Mouse (Mus musculus): Measurements from ENCODE around the gene Arid2. TPM values are rescaled to one million over a fixed set of nuclear protein-coding genes. Genes with fewer than 3 reads are reported as not detected.
A peak's percentile ranks its signal among the peaks of the same experiment; 100 is the strongest.
"Not testable (repeated sequence)": the region's sequence is repeated elsewhere in the genome, so short reads cannot be mapped to it uniquely, and the experiment has no call there.

Arid2 gene
- 25.5 and 26.8 TPM in 2 replicates for polyA plus RNA-seq (2015; fragmentation: Nextera tagmentation; extraction: Ambion mirVana)

DNA sequence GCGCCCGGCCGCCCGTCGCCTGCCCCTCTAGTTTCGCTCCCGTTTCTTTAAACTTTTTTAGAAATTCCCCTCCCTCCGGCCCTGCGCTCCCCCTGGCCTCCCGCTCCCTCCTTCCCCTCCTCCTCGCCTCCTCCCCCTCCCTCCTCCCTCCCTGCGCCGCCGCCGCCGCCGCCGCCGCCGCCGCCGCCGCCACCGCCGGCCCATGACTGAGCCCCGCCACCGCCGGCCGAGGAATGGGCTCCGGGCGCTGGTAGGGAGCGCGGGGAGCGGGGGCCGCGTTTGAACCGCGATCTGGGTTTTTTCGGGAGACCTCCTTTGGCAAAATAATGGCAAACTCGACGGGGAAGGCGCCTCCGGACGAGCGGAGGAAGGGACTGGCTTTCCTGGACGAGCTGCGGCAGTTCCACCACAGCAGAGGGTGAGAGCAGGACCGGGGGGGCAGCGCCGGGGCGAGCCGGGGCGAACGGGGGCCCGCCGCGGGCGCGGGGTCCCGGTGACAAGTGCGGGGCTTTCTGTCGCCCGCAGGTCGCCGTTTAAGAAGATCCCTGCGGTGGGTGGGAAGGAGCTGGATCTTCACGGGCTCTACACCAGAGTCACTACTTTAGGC is at the start of gene Arid2:
Gene Arid2, plus strand, starts transcription at position 150 of the 607 bp plus-strand sequence.
- H3K27me3 ChIP-seq, result no peaks in the 10 kb centered on the region
- peak within 1 kb of the TSS; percentile 100 for H3K27ac ChIP-seq
- H3K4me3 ChIP-seq, result peak within 1 kb of the TSS; percentile 93
- H3K4me2 ChIP-seq, result peak within 1 kb of the TSS; percentile 92
- peak; percentile 18; the same call in 1 of the 2 replicates for ATAC-seq (ENCODE audit: low FRiP score)
- H3K9ac ChIP-seq, result peak within 1 kb of the TSS; percentile 99
- 1% methylated on average over 41 of the region's 67 CpGs for WGBS
- peaks cover 31% of the 10 kb centered on the region for H3K4me1 ChIP-seq (replicated peaks)
- H3K36me3 ChIP-seq, result no peaks in the 10 kb centered on the region
- no peaks in the 10 kb centered on the region for H3K9me3 ChIP-seq

DNA sequence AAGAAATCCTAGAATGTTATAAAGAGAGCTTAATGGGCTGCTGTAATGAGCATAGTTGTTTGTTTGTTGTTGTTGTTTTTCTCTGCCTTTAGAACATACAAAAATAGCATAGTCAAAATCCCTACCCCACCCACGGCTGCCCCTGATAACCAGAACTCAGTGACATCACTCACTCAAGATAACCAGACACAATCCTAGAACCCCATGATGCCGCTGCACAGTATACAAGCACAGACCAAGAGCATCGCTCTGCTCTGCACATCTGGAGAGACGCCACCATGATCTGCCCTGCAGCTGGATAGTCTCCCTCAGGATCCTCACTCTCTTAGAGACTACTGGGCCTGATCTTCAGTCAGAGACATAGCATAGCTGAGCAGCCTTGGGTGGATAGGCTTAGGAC is 49.2 kb upstream of the Arid2 start:
- peaks cover 2% of the 10 kb centered on the region for H3K4me1 ChIP-seq (replicated peaks)
- no peak overlapping the region for H3K27ac ChIP-seq
- H3K9ac ChIP-seq, result no peak overlapping the region
- no peaks in the 10 kb centered on the region for H3K27me3 ChIP-seq
- 95% methylated on average over 4 of the region's 4 CpGs for WGBS
- ATAC-seq (ENCODE audit: low FRiP score), result no peak
- H3K36me3 ChIP-seq, result no peaks in the 10 kb centered on the region
- H3K4me2 ChIP-seq, result no peak overlapping the region
- no peak overlapping the region for H3K4me3 ChIP-seq
- H3K9me3 ChIP-seq, result no peaks in the 10 kb centered on the region

DNA sequence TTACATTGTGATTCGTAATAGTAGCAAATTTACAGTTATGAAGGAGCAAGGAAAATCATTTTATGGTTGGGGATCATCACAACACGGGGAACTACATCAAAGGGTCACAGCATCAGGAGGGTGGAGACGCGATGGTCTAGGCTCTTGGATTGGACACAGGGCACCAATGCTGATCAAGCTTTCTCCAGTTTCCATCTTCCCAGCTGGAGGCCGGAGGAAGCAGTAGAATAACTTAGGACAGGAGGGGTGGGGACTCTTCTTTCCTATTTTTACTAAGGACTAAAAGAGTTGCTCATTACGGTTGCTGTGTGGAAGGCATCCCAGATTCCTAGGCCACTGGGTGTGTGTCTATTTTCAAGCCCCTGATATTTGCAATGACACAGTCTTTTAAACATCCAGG is 43.1 kb upstream of the Arid2 start:
- H3K9ac ChIP-seq, result no peak overlapping the region
- no peak overlapping the region for H3K4me2 ChIP-seq
- H3K4me3 ChIP-seq, result no peak overlapping the region
- ATAC-seq (ENCODE audit: low FRiP score), result no peak
- H3K36me3 ChIP-seq, result no peaks in the 10 kb centered on the region
- H3K4me1 ChIP-seq (replicated peaks), result no peaks in the 10 kb centered on the region
- 0 out of 2 replicates have a peak, but pooled peaks cover 4% of the 10 kb centered on the region for H3K9me3 ChIP-seq
- H3K27ac ChIP-seq, result no peak overlapping the region
- WGBS, result 89% methylated on average over 6 of the region's 6 CpGs
- no peaks in the 10 kb centered on the region for H3K27me3 ChIP-seq

DNA sequence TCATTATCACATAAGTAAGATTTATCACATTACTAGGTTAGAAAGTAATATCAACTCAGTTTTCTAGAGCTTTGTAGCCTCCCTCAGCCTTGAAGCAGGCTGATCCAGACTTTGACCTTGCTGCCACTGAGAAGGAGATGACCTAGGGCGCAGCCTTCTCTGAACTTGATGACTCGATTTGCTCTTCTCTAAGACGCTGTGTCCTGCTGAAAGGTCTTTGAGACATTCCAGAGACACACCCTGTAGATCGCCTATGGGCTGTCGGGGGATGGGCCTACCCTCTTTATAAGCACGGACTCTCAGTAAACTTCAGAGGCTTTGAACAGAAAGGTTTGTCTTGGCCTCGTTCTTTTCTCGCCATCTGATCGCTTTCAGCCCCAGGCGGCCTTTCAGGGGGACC is 42.6 kb upstream of the Arid2 start:
- not testable (repeated sequence) for H3K9me3 ChIP-seq; H3K4me1 ChIP-seq (replicated peaks); H3K36me3 ChIP-seq; H3K4me2 ChIP-seq; H3K27me3 ChIP-seq; H3K4me3 ChIP-seq; ATAC-seq (ENCODE audit: low FRiP score); H3K9ac ChIP-seq; H3K27ac ChIP-seq
- WGBS, result 69% methylated on average over 10 of the region's 10 CpGs

DNA sequence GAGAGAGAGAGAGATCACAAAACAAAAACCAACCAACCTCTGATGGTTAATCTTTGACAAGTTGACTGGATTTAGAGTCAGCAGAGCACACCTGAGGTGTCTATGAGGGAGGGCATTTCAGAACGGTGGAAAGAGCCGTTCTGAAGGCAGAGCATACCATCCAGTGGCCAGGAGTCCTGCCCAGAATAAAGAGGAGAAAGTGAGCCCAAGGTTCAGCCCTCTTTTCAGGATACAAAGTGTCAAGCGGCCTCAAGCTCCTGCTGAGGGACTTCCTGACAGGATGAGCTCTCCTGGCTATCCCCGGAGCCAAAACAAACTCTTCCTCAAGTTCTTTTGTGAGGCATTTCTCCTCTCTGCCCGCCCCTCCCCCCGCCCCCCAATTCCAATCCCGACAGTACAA is 33.5 kb upstream of the Arid2 start:
- ATAC-seq (ENCODE audit: low FRiP score), result no peak
- Histone ChIP-seq H3K4me2 (peak overlapping the region; percentile 61), H3K27me3 (no peaks in the 10 kb centered on the region), H3K9me3 (no peaks in the 10 kb centered on the region), H3K36me3 (no peaks in the 10 kb centered on the region), H3K9ac (no peak overlapping the region), H3K27ac (no peak overlapping the region), H3K4me1 (replicated peaks) (peaks cover 11% of the 10 kb centered on the region), H3K4me3 (peak overlapping the region; percentile 29)
- WGBS, result 1% methylated on average over 7 of the region's 7 CpGs

DNA sequence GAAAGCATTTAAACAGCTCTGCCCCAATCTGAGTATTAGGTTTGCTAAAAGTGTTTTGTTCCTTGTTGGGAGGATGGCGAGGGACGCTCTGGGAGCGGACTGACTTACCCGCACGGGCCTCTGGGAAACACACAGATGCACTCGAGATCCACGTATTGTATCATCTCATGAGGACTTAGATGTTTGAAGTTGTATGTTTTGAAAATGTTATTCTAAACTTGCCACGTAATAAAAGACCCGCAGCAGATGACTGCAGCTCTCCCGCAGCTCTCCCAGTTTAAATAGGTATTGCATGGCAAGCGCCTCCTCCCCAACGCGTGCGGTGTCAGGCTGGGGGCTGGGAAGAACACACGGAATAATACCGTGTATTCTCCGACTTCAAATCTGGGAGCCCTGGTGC is 33.0 kb upstream of the Arid2 start:
- Histone ChIP-seq H3K36me3 (no peaks in the 10 kb centered on the region), H3K9me3 (no peaks in the 10 kb centered on the region), H3K4me1 (replicated peaks) (peaks cover 11% of the 10 kb centered on the region), H3K9ac (peak overlapping the region; percentile 59; the same call in 1 of the 2 replicates), H3K4me3 (peak overlapping the region; percentile 29), H3K4me2 (peak overlapping the region; percentile 61), H3K27ac (no peak overlapping the region), H3K27me3 (no peaks in the 10 kb centered on the region)
- ATAC-seq (ENCODE audit: low FRiP score), result no peak
- WGBS, result under 1% methylated on average over 17 of the region's 17 CpGs

DNA sequence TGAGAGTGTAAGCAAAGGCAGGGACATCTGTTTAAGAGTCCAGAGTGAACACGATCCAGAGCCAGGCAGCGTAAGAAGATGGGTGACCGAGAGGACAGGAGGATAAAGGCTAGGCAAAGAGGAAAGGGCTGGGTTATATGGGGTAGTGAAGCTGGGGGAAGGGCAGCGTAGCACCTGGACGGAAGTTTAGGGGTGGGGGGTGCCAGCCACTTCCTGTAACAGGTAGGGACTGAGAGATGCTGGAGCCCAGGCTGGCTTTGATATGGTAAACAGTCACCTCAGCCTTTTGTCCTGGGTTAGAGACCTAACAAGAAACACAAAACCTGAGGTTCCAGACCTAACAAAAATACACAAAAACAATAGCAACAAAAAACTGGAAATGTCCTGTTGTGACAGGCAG is 29.5 kb upstream of the Arid2 start:
- 77% methylated on average over 5 of the region's 5 CpGs for WGBS
- Histone ChIP-seq H3K36me3 (no peaks in the 10 kb centered on the region), H3K27me3 (no peaks in the 10 kb centered on the region), H3K4me3 (no peak overlapping the region), H3K4me2 (no peak overlapping the region), H3K9ac (no peak overlapping the region), H3K9me3 (peaks cover 29% of the 10 kb centered on the region), H3K27ac (no peak overlapping the region), H3K4me1 (replicated peaks) (peaks cover 11% of the 10 kb centered on the region)
- no peak for ATAC-seq (ENCODE audit: low FRiP score)

DNA sequence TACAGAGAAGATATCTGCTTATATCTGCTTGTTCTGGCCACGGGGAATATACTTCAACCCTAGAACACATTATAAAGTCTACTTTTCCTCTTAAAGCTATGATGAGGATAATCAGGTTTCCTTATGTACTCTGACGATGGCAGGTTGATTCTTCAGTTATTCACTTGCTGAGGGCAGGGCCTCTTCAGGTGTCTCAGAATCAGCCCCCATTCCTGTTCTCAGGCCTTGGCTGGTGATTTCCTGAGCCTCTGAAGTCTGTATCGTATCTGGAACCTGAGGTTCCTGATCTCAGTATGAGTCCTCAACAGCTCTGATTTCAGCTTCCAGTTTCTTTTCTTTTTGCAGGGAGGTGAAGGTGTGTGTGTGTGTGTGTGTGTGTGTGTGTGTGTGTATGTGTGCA is 22.7 kb upstream of the Arid2 start:
- Histone ChIP-seq H3K36me3 (peaks cover 44% of the 10 kb centered on the region), H3K4me1 (replicated peaks) (no peaks in the 10 kb centered on the region), H3K27ac (no peak overlapping the region), H3K9me3 (peaks cover 55% of the 10 kb centered on the region), H3K4me3 (no peak overlapping the region), H3K9ac (no peak overlapping the region), H3K4me2 (no peak overlapping the region), H3K27me3 (no peaks in the 10 kb centered on the region)
- 98% methylated on average over 3 of the region's 3 CpGs for WGBS
- no peak for ATAC-seq (ENCODE audit: low FRiP score)

DNA sequence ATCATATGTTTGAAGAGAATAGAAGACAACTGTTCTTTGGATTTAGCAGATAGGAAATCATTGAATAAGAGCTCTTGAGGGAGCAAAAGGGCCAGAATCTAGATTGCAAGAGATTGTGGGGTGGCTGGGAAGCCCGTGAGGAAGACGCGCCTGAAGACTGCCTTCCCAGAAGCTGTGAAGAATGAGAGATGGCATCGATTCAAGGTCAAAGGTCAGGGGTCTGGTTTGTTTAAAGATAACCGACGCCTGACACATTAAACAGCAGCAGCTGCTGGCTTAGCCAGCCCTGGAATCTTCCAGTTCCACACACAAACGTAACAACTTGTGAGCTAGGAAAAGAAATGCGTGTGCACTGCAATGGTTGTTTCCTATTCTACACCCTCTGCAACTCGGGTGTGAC is 19.4 kb upstream of the Arid2 start:
- 92% methylated on average over 9 of the region's 9 CpGs for WGBS
- H3K4me3 ChIP-seq, result no peak overlapping the region
- H3K9ac ChIP-seq, result no peak overlapping the region
- peaks cover 25% of the 10 kb centered on the region for H3K9me3 ChIP-seq
- H3K4me2 ChIP-seq, result no peak overlapping the region
- H3K27me3 ChIP-seq, result no peaks in the 10 kb centered on the region
- H3K4me1 ChIP-seq (replicated peaks), result peaks cover 11% of the 10 kb centered on the region
- peaks cover 47% of the 10 kb centered on the region for H3K36me3 ChIP-seq
- no peak for ATAC-seq (ENCODE audit: low FRiP score)
- H3K27ac ChIP-seq, result no peak overlapping the region

DNA sequence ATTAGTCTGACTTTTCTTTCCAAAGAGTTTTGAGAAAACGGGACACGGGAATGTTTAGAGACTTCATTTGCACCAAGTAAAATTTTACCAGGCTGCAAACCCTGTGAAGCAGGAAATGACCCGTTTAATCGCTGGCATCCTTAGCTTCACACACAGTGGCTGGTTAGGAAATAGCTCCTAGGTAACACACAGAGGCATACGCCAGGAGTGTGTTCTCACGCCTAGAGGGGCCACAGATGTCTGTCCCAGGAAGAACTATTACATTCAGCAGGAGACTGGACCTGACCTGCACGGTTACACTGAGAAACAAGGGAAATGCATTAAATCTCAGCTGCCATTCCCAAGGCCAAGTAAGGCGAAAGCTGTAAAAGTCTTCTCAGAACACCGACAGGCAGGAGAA is 18.7 kb upstream of the Arid2 start:
- ATAC-seq (ENCODE audit: low FRiP score), result no peak
- Histone ChIP-seq H3K4me1 (replicated peaks) (peaks cover 11% of the 10 kb centered on the region), H3K27ac (no peak overlapping the region), H3K27me3 (no peaks in the 10 kb centered on the region), H3K36me3 (peaks cover 45% of the 10 kb centered on the region), H3K9ac (no peak overlapping the region), H3K4me3 (no peak overlapping the region), H3K9me3 (peaks cover 23% of the 10 kb centered on the region), H3K4me2 (no peak overlapping the region)
- 92% methylated on average over 9 of the region's 9 CpGs for WGBS

DNA sequence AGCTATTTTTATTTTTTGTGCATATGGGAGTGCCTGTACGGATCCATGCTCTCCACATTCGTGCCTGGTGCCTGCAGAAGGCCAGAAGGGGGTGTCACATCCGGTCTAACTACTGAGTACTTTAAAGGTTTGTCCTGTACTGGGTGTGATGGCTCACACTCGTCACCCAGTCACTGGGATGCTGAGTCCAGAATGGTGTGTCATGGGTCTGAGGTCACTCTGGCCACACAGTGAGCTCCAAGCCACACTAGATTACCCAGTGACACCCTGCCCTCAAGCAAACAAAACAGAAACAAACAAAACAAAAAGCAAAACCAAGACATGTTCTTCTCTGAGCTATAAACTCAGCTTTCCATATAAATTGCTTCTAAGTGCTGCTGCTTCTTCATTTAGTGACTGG is 17.9 kb upstream of the Arid2 start:
- Histone ChIP-seq H3K4me3 (no peak overlapping the region), H3K4me2 (no peak overlapping the region), H3K9me3 (peaks cover 21% of the 10 kb centered on the region), H3K4me1 (replicated peaks) (peaks cover 11% of the 10 kb centered on the region), H3K27ac (no peak overlapping the region), H3K9ac (no peak overlapping the region), H3K27me3 (no peaks in the 10 kb centered on the region), H3K36me3 (peaks cover 44% of the 10 kb centered on the region)
- ATAC-seq (ENCODE audit: low FRiP score), result no peak
- 94% methylated on average over 4 of the region's 4 CpGs for WGBS

DNA sequence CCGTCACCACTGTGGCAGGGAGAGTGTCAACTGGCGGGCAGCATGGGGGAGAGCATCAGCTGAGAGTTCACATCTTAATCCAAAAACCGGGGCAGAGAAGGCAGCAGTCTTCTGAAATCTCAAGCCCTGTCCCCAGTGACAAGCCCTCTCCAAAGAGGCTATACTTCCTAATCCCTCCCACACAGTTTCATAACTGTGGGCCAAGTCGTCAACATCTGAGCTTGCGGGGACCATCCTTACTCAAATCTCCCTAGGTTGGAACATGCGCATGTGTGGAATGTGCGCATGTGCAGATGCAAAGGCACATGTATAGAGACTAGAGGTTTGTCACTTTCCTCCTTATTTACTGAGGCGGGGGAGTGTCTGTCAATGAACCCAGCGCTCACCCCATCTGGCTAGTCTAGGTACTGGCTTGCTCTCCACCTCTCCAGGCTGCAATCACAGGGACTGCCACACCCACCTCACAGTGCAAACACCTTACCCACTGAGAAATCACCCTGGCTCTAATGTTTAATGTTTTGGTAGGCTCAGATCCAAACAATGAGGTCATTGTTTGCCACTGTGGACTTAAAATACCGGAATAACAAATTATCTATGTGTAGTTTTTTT is 16.9 kb upstream of the Arid2 start:
- 89% methylated on average over 10 of the region's 10 CpGs for WGBS
- Histone ChIP-seq H3K9me3 (peaks cover 13% of the 10 kb centered on the region), H3K4me1 (replicated peaks) (peaks cover 11% of the 10 kb centered on the region), H3K9ac (no peak overlapping the region), H3K4me2 (no peak overlapping the region), H3K36me3 (peaks cover 36% of the 10 kb centered on the region), H3K27me3 (no peaks in the 10 kb centered on the region), H3K27ac (no peak overlapping the region), H3K4me3 (no peak overlapping the region)
- no peak for ATAC-seq (ENCODE audit: low FRiP score)

DNA sequence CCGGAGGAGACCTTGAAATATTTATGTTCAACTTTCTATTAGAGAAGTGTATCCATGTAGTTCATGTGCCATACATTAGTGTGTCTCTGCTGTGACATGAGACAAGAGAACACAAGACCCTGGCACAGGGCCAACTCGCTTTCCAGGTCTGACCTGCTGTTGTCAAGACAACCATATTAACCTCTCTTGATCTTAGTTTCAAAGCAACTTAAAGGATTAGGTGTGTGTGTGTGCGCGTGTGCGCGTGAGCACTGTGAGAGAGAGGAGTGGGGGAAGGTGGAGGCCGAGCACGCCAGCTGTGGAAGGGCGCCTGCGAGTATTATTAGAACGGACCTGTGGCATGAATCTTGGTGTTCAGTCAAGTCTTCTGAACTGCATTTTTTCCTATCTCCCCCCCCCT is 15.0 kb upstream of the Arid2 start:
- H3K4me2 ChIP-seq, result no peak overlapping the region
- no peak overlapping the region for H3K4me3 ChIP-seq
- H3K27me3 ChIP-seq, result no peaks in the 10 kb centered on the region
- WGBS, result 91% methylated on average over 11 of the region's 11 CpGs
- peaks cover 35% of the 10 kb centered on the region for H3K36me3 ChIP-seq
- no peak for ATAC-seq (ENCODE audit: low FRiP score)
- peaks cover 24% of the 10 kb centered on the region for H3K4me1 ChIP-seq (replicated peaks)
- peaks cover 2% of the 10 kb centered on the region; the same call in 1 of the 2 replicates for H3K9me3 ChIP-seq
- H3K27ac ChIP-seq, result no peak overlapping the region
- H3K9ac ChIP-seq, result no peak overlapping the region

Measured in hindbrain, embryonic 13.5 days (tissue).